ENCODE assay signal across 22 mouse cellular contexts in genomic region chr8:84101476-84102270, GRCm38 (mm10). TPM values are rescaled to one million over a fixed set of nuclear protein-coding genes. Genes with fewer than 3 reads are reported as not detected.
DNase-seq lines count a peak whose midpoint lies in the region; ATAC-seq and TF ChIP-seq lines count a peak whose summit lies in the region.
"Had no signal": no experiment of that assay in that cellular context is flagged by ENCODE, and none has a peak within 500 bp of the region (broad histone marks: within the 10 kb centered on the region; RNA-seq: fewer than 3 reads in every experiment).

No protein-coding gene starts in this region.

- H3K27me3 ChIP-seq in forebrain, embryonic 13.5 days: no peaks in the 10 kb centered on the region
- H3K27me3 ChIP-seq in forebrain, embryonic 14.5 days (replicated peaks; ENCODE audit: control insufficient read depth, insufficient read depth, low read length): no peaks in the 10 kb centered on the region
- H3K27me3 ChIP-seq in kidney, adult 2 months (replicated peaks; ENCODE audit: control insufficient read depth, insufficient read depth, low read length): no peaks in the 10 kb centered on the region
- H3K27me3 ChIP-seq in kidney, embryonic 15.5 days: no peaks in the 10 kb centered on the region
- no peaks in the 10 kb centered on the region for H3K27me3 ChIP-seq in myocyte (ENCODE audit: control insufficient read depth, insufficient read depth, insufficient read length)
- H3K27me3 ChIP-seq: embryonic facial prominence, embryonic 15.5 days; heart, embryonic 15.5 days had no signal

- H3K27ac ChIP-seq in forebrain, embryonic 13.5 days: no peak overlapping the region
- H3K27ac ChIP-seq in forebrain, embryonic 14.5 days (ENCODE audit: low read depth, low read length): no peak overlapping the region
- no peak overlapping the region for H3K27ac ChIP-seq in kidney, adult 2 months (ENCODE audit: insufficient read depth, low read depth, low read length)
- H3K27ac ChIP-seq in kidney, embryonic 15.5 days: no peak overlapping the region
- H3K27ac ChIP-seq: embryonic facial prominence, embryonic 15.5 days; heart, embryonic 15.5 days; hindbrain, postnatal 0 days had no signal

- no peak overlapping the region for H3K4me2 ChIP-seq in forebrain, embryonic 13.5 days
- H3K4me2 ChIP-seq in forebrain, embryonic 14.5 days (ENCODE audit: low read length): no peak overlapping the region
- no peak overlapping the region for H3K4me2 ChIP-seq in kidney, embryonic 15.5 days
- no peak overlapping the region for H3K4me2 ChIP-seq in myocyte (ENCODE audit: low read depth)
- H3K4me2 ChIP-seq: embryonic facial prominence, embryonic 15.5 days; heart, embryonic 15.5 days had no signal

- peaks cover 25% of the 10 kb centered on the region for H3K4me1 ChIP-seq in forebrain, embryonic 13.5 days
- peaks cover 14% of the 10 kb centered on the region for H3K4me1 ChIP-seq in forebrain, embryonic 14.5 days (ENCODE audit: control insufficient read depth, insufficient read depth, low read length)
- peaks cover 6% of the 10 kb centered on the region for H3K4me1 ChIP-seq in kidney, adult 2 months (ENCODE audit: control insufficient read depth, insufficient read depth, low read length)
- peaks cover 32% of the 10 kb centered on the region for H3K4me1 ChIP-seq in kidney, embryonic 15.5 days

- no peak overlapping the region for H3K4me3 ChIP-seq in forebrain, embryonic 13.5 days
- H3K4me3 ChIP-seq in forebrain, embryonic 14.5 days (ENCODE audit: low read depth, low read length): no peak overlapping the region
- no peak overlapping the region for H3K4me3 ChIP-seq in kidney, adult 2 months (ENCODE audit: insufficient read depth, low read depth, low read length)
- H3K4me3 ChIP-seq in kidney, embryonic 15.5 days (replicated peaks): no peak overlapping the region
- H3K4me3 ChIP-seq in myocyte: no peak overlapping the region
- H3K4me3 ChIP-seq: embryonic facial prominence, embryonic 15.5 days; heart, embryonic 15.5 days had no signal

- peaks cover 13% of the 10 kb centered on the region for H3K79me2 ChIP-seq in myocyte (ENCODE audit: control insufficient read depth, insufficient read depth)

- 0 out of 2 replicates have a peak overlapping the region, but pooled peaks have one; percentile 16 for H3K9ac ChIP-seq in forebrain, embryonic 13.5 days
- no peak overlapping the region for H3K9ac ChIP-seq in forebrain, embryonic 14.5 days (ENCODE audit: low read length)
- no peak overlapping the region for H3K9ac ChIP-seq in kidney, embryonic 15.5 days
- H3K9ac ChIP-seq: embryonic facial prominence, embryonic 15.5 days; heart, embryonic 15.5 days had no signal

- no peak overlapping the region for H3ac ChIP-seq in myocyte (ENCODE audit: control insufficient read depth, insufficient read length)

- H3K9me3 ChIP-seq in forebrain, embryonic 13.5 days (replicated peaks): no peaks in the 10 kb centered on the region
- H3K9me3 ChIP-seq in forebrain, embryonic 14.5 days (replicated peaks; ENCODE audit: control insufficient read depth, low read length): no peaks in the 10 kb centered on the region
- no peaks in the 10 kb centered on the region for H3K9me3 ChIP-seq in kidney, embryonic 15.5 days (replicated peaks)
- H3K9me3 ChIP-seq: embryonic facial prominence, embryonic 15.5 days; heart, embryonic 15.5 days had no signal

- no peak for TF ChIP-seq CTCF in kidney, adult 2 months (conservative IDR thresholded peaks at IDR 0.05; ENCODE audit: insufficient read depth, insufficient read length, low read depth, low read length)

- no peak for ATAC-seq in forebrain, embryonic 13.5 days
- ATAC-seq in forebrain, embryonic 14.5 days: no peak
- no peak for ATAC-seq in kidney, embryonic 15.5 days (replicated peaks; ENCODE audit: low FRiP score)
- ATAC-seq: forebrain, embryonic 16.5 days; hindbrain, postnatal 0 days; intestine, postnatal 0 days had no signal

- peaks cover 59% of the 10 kb centered on the region for H3K36me3 ChIP-seq in forebrain, embryonic 13.5 days (ENCODE audit: poor library complexity, severe bottlenecking)
- H3K36me3 ChIP-seq in forebrain, embryonic 14.5 days (ENCODE audit: control insufficient read depth, insufficient read depth, low read length): peaks cover 54% of the 10 kb centered on the region
- H3K36me3 ChIP-seq in kidney, adult 2 months (ENCODE audit: control insufficient read depth, insufficient read depth, low read length): no peaks in the 10 kb centered on the region; the same call in 1 of the 2 replicates
- H3K36me3 ChIP-seq in kidney, embryonic 15.5 days: peaks cover 60% of the 10 kb centered on the region
- H3K36me3 ChIP-seq in myocyte (ENCODE audit: control insufficient read depth, insufficient read depth): no peaks in the 10 kb centered on the region

- no peak for TF ChIP-seq POLR2A in kidney, adult 2 months (IDR thresholded peaks at IDR 0.05; ENCODE audit: low read depth, low read length)
- TF ChIP-seq POLR2A in myocyte (IDR thresholded peaks at IDR 0.05; ENCODE audit: insufficient read length, low read depth): peak; percentile 17

- DNase-seq in forebrain, embryonic 14.5 days (ENCODE audit: low spot score): no peak
- DNase-seq in kidney, adult 2 months: peak; percentile 76
- peak; percentile 59 for DNase-seq in kidney, adult 8-10 months
- no peak for DNase-seq in MN1 (ENCODE audit: low spot score)
- DNase-seq: adrenal gland, postnatal 25 days; cerebellum, adult 9-10 months; gastrocnemius, postnatal 10 days; heart, postnatal 36 days; layer of hippocampus, postnatal 36 days; lung, postnatal 4 days; thymus, adult 18-20 months; thymus, postnatal 36 days had no signal

- 92% methylated on average over 25 of the region's 25 CpGs for WGBS in forebrain, embryonic 13.5 days
- 92% methylated on average over 25 of the region's 25 CpGs for WGBS in forebrain, embryonic 14.5 days
- WGBS in kidney, adult 2 months: 84% methylated on average over 25 of the region's 25 CpGs
- 92% methylated on average over 25 of the region's 25 CpGs for WGBS in kidney, embryonic 15.5 days

TF ChIP-seq in myocyte, 11 proteins besides CTCF, POLR2A, EP300 and RAD21:
- TF ChIP-seq MAX (IDR thresholded peaks at IDR 0.05; ENCODE audit: low read depth): no peak
- no peak for TF ChIP-seq REST (IDR thresholded peaks at IDR 0.05; ENCODE audit: insufficient read depth, insufficient read length)
- no peak for TF ChIP-seq SRF (IDR thresholded peaks at IDR 0.05; ENCODE audit: control insufficient read depth, insufficient read length, low read depth)
- no peak for TF ChIP-seq TCF12 (IDR thresholded peaks at IDR 0.05; ENCODE audit: insufficient read depth, poor library complexity, severe bottlenecking)
- no peak for TF ChIP-seq CEBPB (IDR thresholded peaks at IDR 0.05; ENCODE audit: insufficient read depth, poor library complexity, severe bottlenecking)
- TF ChIP-seq TCF3 (IDR thresholded peaks at IDR 0.05; ENCODE audit: insufficient read length, low read depth): no peak
- no peak for TF ChIP-seq MYOG (IDR thresholded peaks at IDR 0.05; ENCODE audit: control insufficient read depth in 1 of 3, insufficient read depth in 1 of 3, insufficient read length in 2 of 3, low read depth in 2 of 3)
- TF ChIP-seq USF1 (IDR thresholded peaks at IDR 0.05; ENCODE audit: low read depth): no peak
- TF ChIP-seq POLR2AphosphoS2 (IDR thresholded peaks at IDR 0.05; ENCODE audit: insufficient read length, low read depth): no peak
- TF ChIP-seq E2F4 (IDR thresholded peaks at IDR 0.05; ENCODE audit: insufficient read depth): no peak
- no peak for TF ChIP-seq MYOD1 (IDR thresholded peaks at IDR 0.05; ENCODE audit: control insufficient read depth in 1 of 3, insufficient read length in 2 of 3, low read depth in 2 of 3)

RNA-seq across cellular contexts. Expression of gene Dcaf15, which starts 2.9 kb away (rescaled TPM):
- 17.0 and 19.2 TPM in 2 replicates for polyA plus RNA-seq in forebrain, embryonic 13.5 days (2015; fragmentation: Nextera tagmentation; extraction: Ambion mirVana)
- polyA plus RNA-seq in forebrain, embryonic 14.5 days (2014; fragmentation: Nextera tagmentation; extraction: Ambion mirVana): 15.8 and 17.8 TPM in 2 replicates
- polyA plus RNA-seq in kidney, adult 2 months (2012; rRNA removed): 28.2 and 30.1 TPM in 2 replicates
- polyA plus RNA-seq in kidney, embryonic 15.5 days (2015; fragmentation: Nextera tagmentation; extraction: Ambion mirVana): 9.2 and 11.6 TPM in 2 replicates
- 24.3 TPM for polyA plus RNA-seq in myocyte (2012; fragmentation: generic; extraction: Trizol)

RNA-seq across cellular contexts. Expression of gene Podnl1, which starts 24.1 kb away (rescaled TPM):
- polyA plus RNA-seq in forebrain, embryonic 13.5 days (2015; fragmentation: Nextera tagmentation; extraction: Ambion mirVana): 0.24 and 0.27 TPM in 2 replicates
- polyA plus RNA-seq in forebrain, embryonic 14.5 days (2014; fragmentation: Nextera tagmentation; extraction: Ambion mirVana): 0.22 and 0.23 TPM in 2 replicates
- 0.48 and 0.67 TPM in 2 replicates for polyA plus RNA-seq in kidney, adult 2 months (2012; rRNA removed)
- 0.21 and 1.4 TPM in 2 replicates for polyA plus RNA-seq in kidney, embryonic 15.5 days (2015; fragmentation: Nextera tagmentation; extraction: Ambion mirVana)
- 9.3 TPM for polyA plus RNA-seq in myocyte (2012; fragmentation: generic; extraction: Trizol)
- polyA plus RNA-seq: liver, embryonic 16.5 days had no signal

RNA-seq across cellular contexts. Expression of gene Rfx1, which starts 35.0 kb away (rescaled TPM):
- polyA plus RNA-seq in forebrain, embryonic 13.5 days (2015; fragmentation: Nextera tagmentation; extraction: Ambion mirVana): 6.7 and 8.3 TPM in 2 replicates
- polyA plus RNA-seq in forebrain, embryonic 14.5 days (2014; fragmentation: Nextera tagmentation; extraction: Ambion mirVana): 6.8 and 8.7 TPM in 2 replicates
- polyA plus RNA-seq in kidney, adult 2 months (2012; rRNA removed): 15.8 and 18.0 TPM in 2 replicates
- 10.5 and 10.7 TPM in 2 replicates for polyA plus RNA-seq in kidney, embryonic 15.5 days (2015; fragmentation: Nextera tagmentation; extraction: Ambion mirVana)
- polyA plus RNA-seq in myocyte (2012; fragmentation: generic; extraction: Trizol): 9.9 TPM

RNA-seq across cellular contexts. Expression of gene Gm10643, which starts 36.7 kb away (rescaled TPM):
- polyA plus RNA-seq in forebrain, embryonic 13.5 days (2015; fragmentation: Nextera tagmentation; extraction: Ambion mirVana): 1.1 and 1.5 TPM in 2 replicates
- polyA plus RNA-seq in forebrain, embryonic 14.5 days (2014; fragmentation: Nextera tagmentation; extraction: Ambion mirVana): 1.3 and 1.5 TPM in 2 replicates
- 1.1 and 1.2 TPM in 2 replicates for polyA plus RNA-seq in kidney, adult 2 months (2012; rRNA removed)
- 1.2 and 1.6 TPM in 2 replicates for polyA plus RNA-seq in kidney, embryonic 15.5 days (2015; fragmentation: Nextera tagmentation; extraction: Ambion mirVana)
- 0.35 TPM for polyA plus RNA-seq in myocyte (2012; fragmentation: generic; extraction: Trizol)
- polyA plus RNA-seq: liver, adult 2 months had no signal

RNA-seq across cellular contexts. Expression of gene Cc2d1a, which starts 46.1 kb away (rescaled TPM):
- 18.6 and 24.1 TPM in 2 replicates for polyA plus RNA-seq in forebrain, embryonic 13.5 days (2015; fragmentation: Nextera tagmentation; extraction: Ambion mirVana)
- 14.7 and 21.7 TPM in 2 replicates for polyA plus RNA-seq in forebrain, embryonic 14.5 days (2014; fragmentation: Nextera tagmentation; extraction: Ambion mirVana)
- 24.1 and 26.0 TPM in 2 replicates for polyA plus RNA-seq in kidney, adult 2 months (2012; rRNA removed)
- polyA plus RNA-seq in kidney, embryonic 15.5 days (2015; fragmentation: Nextera tagmentation; extraction: Ambion mirVana): 22.0 and 28.7 TPM in 2 replicates
- 25.3 TPM for polyA plus RNA-seq in myocyte (2012; fragmentation: generic; extraction: Trizol)

Comparison
In these comparisons a context has a peak if more than half of its experiments do, and no peak if none do; other contexts are left out.
1. DNase-seq: peak in kidney, adult 2 months (single experiment) and kidney, adult 8-10 months (2 of 2); none in forebrain, embryonic 14.5 days (single experiment) and MN1 (single experiment).